Comparison of ENCODE assay signal across 8 mouse cellular contexts in genomic region chr11:109439829-109440340, GRCm38 (mm10). TPM values are rescaled to one million over a fixed set of nuclear protein-coding genes. Genes with fewer than 3 reads are reported as not detected.
A peak's percentile ranks its signal among the peaks of the same experiment; 100 is the strongest.
DNase-seq lines count a peak whose midpoint lies in the region; ATAC-seq and TF ChIP-seq lines count a peak whose summit lies in the region.

No protein-coding gene starts in this region.

- H3K4me3 ChIP-seq in erythroblast, embryonic 14.5 days (replicated peaks) = peak overlapping the region; percentile 69
- peak overlapping the region; percentile 62 for H3K4me3 ChIP-seq in heart, embryonic 11.5 days (ENCODE audit: low read depth, low read length)
- H3K4me3 ChIP-seq in kidney, embryonic 15.5 days (replicated peaks) = peak overlapping the region; percentile 55
- peak overlapping the region; percentile 41 for H3K4me3 ChIP-seq in midbrain, postnatal 0 days (ENCODE audit: low read depth, low read length)
- peak overlapping the region; percentile 60 for H3K4me3 ChIP-seq in spleen, adult 2 months (ENCODE audit: extremely low read depth, insufficient read depth, insufficient read length)

- H3K9me3 ChIP-seq in erythroblast, embryonic 14.5 days (ENCODE audit: control insufficient read depth, low read length) = no peaks in the 10 kb centered on the region
- H3K9me3 ChIP-seq in heart, embryonic 11.5 days (replicated peaks; ENCODE audit: control insufficient read depth, low read length) = no peaks in the 10 kb centered on the region
- H3K9me3 ChIP-seq in kidney, embryonic 15.5 days (replicated peaks) = no peaks in the 10 kb centered on the region
- H3K9me3 ChIP-seq in midbrain, postnatal 0 days (ENCODE audit: low read length) = no peaks in the 10 kb centered on the region

- DNase-seq in B cell, adult 2 months = peak; percentile 88 to 89
- DNase-seq in brain, adult 2 months (ENCODE audit: low read depth, low spot score) = peak; percentile 90
- peak; percentile 77 for DNase-seq in liver
- peak; percentile 69 for DNase-seq in midbrain, postnatal 0 days (ENCODE audit: low spot score)
- DNase-seq in spleen, adult 2 months (ENCODE audit: low read depth in 1 of 2, low spot score in 2 of 2) = peak in 1 of 2 experiments; percentile 79

- TF ChIP-seq POLR2A in spleen, adult 2 months (IDR thresholded peaks at IDR 0.05; ENCODE audit: low read depth, low read length) = peak; percentile 25; the same call in 1 of the 2 replicates

- no peak for TF ChIP-seq CTCF in midbrain, postnatal 0 days (IDR thresholded peaks at IDR 0.05)
- no peak for TF ChIP-seq CTCF in spleen, adult 2 months (IDR thresholded peaks at IDR 0.05; ENCODE audit: extremely low read depth, insufficient read depth, insufficient read length, insufficient replicate concordance)

- peaks cover 46% of the 10 kb centered on the region for H3K4me1 ChIP-seq in erythroblast, embryonic 14.5 days (ENCODE audit: control insufficient read depth)
- peaks cover 1% of the 10 kb centered on the region for H3K4me1 ChIP-seq in heart, embryonic 11.5 days (ENCODE audit: control insufficient read depth, insufficient read depth, low read length)
- peaks cover 16% of the 10 kb centered on the region for H3K4me1 ChIP-seq in kidney, embryonic 15.5 days
- H3K4me1 ChIP-seq in midbrain, postnatal 0 days (ENCODE audit: insufficient read depth, low read length) = 0 out of 2 replicates have a peak, but pooled peaks cover 2% of the 10 kb centered on the region
- H3K4me1 ChIP-seq in spleen, adult 2 months (ENCODE audit: control insufficient read depth, insufficient read depth, insufficient read length) = peaks cover 8% of the 10 kb centered on the region; the same call in 1 of the 2 replicates

- H3K4me2 ChIP-seq in heart, embryonic 11.5 days = peak overlapping the region; percentile 93
- peak overlapping the region; percentile 80 for H3K4me2 ChIP-seq in kidney, embryonic 15.5 days
- H3K4me2 ChIP-seq in midbrain, postnatal 0 days (ENCODE audit: low read depth, low read length, poor library complexity, severe bottlenecking) = peak overlapping the region; percentile 74

- no peak overlapping the region for H3K27ac ChIP-seq in heart, embryonic 11.5 days (ENCODE audit: low read depth, low read length)
- peak overlapping the region; percentile 43; the same call in 1 of the 2 replicates for H3K27ac ChIP-seq in kidney, embryonic 15.5 days
- 0 out of 2 replicates have a peak overlapping the region, but pooled peaks have one; percentile 4 for H3K27ac ChIP-seq in midbrain, postnatal 0 days (ENCODE audit: low read depth, low read length)
- H3K27ac ChIP-seq in spleen, adult 2 months (ENCODE audit: insufficient read depth, low read length) = peak overlapping the region; percentile 62

- ATAC-seq in heart, embryonic 11.5 days (replicated peaks; ENCODE audit: insufficient number of reproducible peaks, low FRiP score, low TSS enrichment) = 0 out of 2 replicates have a peak, but pooled peaks have one; percentile 40
- ATAC-seq in kidney, embryonic 15.5 days (replicated peaks; ENCODE audit: low FRiP score) = peak; percentile 88
- peak; percentile 60 for ATAC-seq in midbrain, postnatal 0 days (ENCODE audit: low FRiP score)

- peaks cover 5% of the 10 kb centered on the region for H3K27me3 ChIP-seq in erythroblast, embryonic 14.5 days (ENCODE audit: control insufficient read depth)
- no peaks in the 10 kb centered on the region for H3K27me3 ChIP-seq in heart, embryonic 11.5 days (ENCODE audit: control insufficient read depth, insufficient read depth, low read length)
- no peaks in the 10 kb centered on the region for H3K27me3 ChIP-seq in kidney, embryonic 15.5 days
- H3K27me3 ChIP-seq in midbrain, postnatal 0 days (ENCODE audit: insufficient read depth, low read length) = no peaks in the 10 kb centered on the region
- no peaks in the 10 kb centered on the region for H3K27me3 ChIP-seq in spleen, adult 2 months (ENCODE audit: control insufficient read depth, insufficient read depth, low read length)

- peaks cover 26% of the 10 kb centered on the region for H3K36me3 ChIP-seq in erythroblast, embryonic 14.5 days (ENCODE audit: control insufficient read depth)
- peaks cover 7% of the 10 kb centered on the region; the same call in 1 of the 2 replicates for H3K36me3 ChIP-seq in heart, embryonic 11.5 days (ENCODE audit: control insufficient read depth, insufficient read depth, low read length)
- peaks cover 35% of the 10 kb centered on the region for H3K36me3 ChIP-seq in kidney, embryonic 15.5 days
- H3K36me3 ChIP-seq in midbrain, postnatal 0 days (ENCODE audit: insufficient read depth, low read length) = peaks cover 31% of the 10 kb centered on the region
- no peaks in the 10 kb centered on the region for H3K36me3 ChIP-seq in spleen, adult 2 months (ENCODE audit: control insufficient read depth, insufficient read depth, low read length)

- under 1% methylated on average over 32 of the region's 32 CpGs for WGBS in heart, embryonic 11.5 days (ENCODE audit: insufficient replicate concordance)
- 1% methylated on average over 32 of the region's 32 CpGs for WGBS in kidney, embryonic 15.5 days
- WGBS in midbrain, postnatal 0 days = 2% methylated on average over 32 of the region's 32 CpGs
- WGBS in spleen, adult 2 months = 3% methylated on average over 32 of the region's 32 CpGs

- H3K9ac ChIP-seq in heart, embryonic 11.5 days (ENCODE audit: low read depth, low read length) = peak overlapping the region; percentile 78
- peak overlapping the region; percentile 44 for H3K9ac ChIP-seq in kidney, embryonic 15.5 days
- peak overlapping the region; percentile 48 for H3K9ac ChIP-seq in midbrain, postnatal 0 days (replicated peaks; ENCODE audit: low read length, poor library complexity, severe bottlenecking)

RNA-seq across cellular contexts. Expression of gene Amz2, which starts 14.1 kb away (rescaled TPM):
- 0.22 and 0.26 TPM in 2 replicates for polyA plus RNA-seq in erythroblast, embryonic 14.5 days (2012)
- polyA plus RNA-seq in heart, embryonic 11.5 days (2014; fragmentation: Nextera tagmentation; extraction: Ambion mirVana) = 37.6 and 38.8 TPM in 2 replicates
- polyA plus RNA-seq in kidney, embryonic 15.5 days (2015; fragmentation: Nextera tagmentation; extraction: Ambion mirVana) = 37.1 and 44.6 TPM in 2 replicates
- 156 and 182 TPM in 2 replicates for total RNA-seq in midbrain, postnatal 0 days (2014; rRNA removed)
- 39.6 and 40.1 TPM in 2 replicates for polyA plus RNA-seq in midbrain, postnatal 0 days (2015; fragmentation: Nextera tagmentation; extraction: Ambion mirVana)
- polyA plus RNA-seq in spleen, adult 2 months (2012; rRNA removed) = 14.4 and 16.5 TPM in 2 replicates

RNA-seq across cellular contexts. Expression of gene 9930022D16Rik, which starts 26.2 kb away (rescaled TPM):
- polyA plus RNA-seq in erythroblast, embryonic 14.5 days (2012) = 0.02 TPM in 1 of 2 replicates, not detected in the other
- polyA plus RNA-seq in heart, embryonic 11.5 days (2014; fragmentation: Nextera tagmentation; extraction: Ambion mirVana) = 0.11 TPM in 1 of 2 replicates, not detected in the other
- polyA plus RNA-seq in kidney, embryonic 15.5 days (2015; fragmentation: Nextera tagmentation; extraction: Ambion mirVana) = not detected in 2 replicates
- total RNA-seq in midbrain, postnatal 0 days (2014; rRNA removed) = not detected in 2 replicates
- not detected in 2 replicates for polyA plus RNA-seq in midbrain, postnatal 0 days (2015; fragmentation: Nextera tagmentation; extraction: Ambion mirVana)
- polyA plus RNA-seq in spleen, adult 2 months (2012; rRNA removed) = not detected in 2 replicates

RNA-seq across cellular contexts. Expression of gene Arsg, which starts 33.3 kb away (rescaled TPM):
- polyA plus RNA-seq in erythroblast, embryonic 14.5 days (2012) = 0.09 and 0.17 TPM in 2 replicates
- polyA plus RNA-seq in heart, embryonic 11.5 days (2014; fragmentation: Nextera tagmentation; extraction: Ambion mirVana) = 4.2 and 5.1 TPM in 2 replicates
- polyA plus RNA-seq in kidney, embryonic 15.5 days (2015; fragmentation: Nextera tagmentation; extraction: Ambion mirVana) = 4.7 and 5.4 TPM in 2 replicates
- 6.6 and 6.9 TPM in 2 replicates for total RNA-seq in midbrain, postnatal 0 days (2014; rRNA removed)
- 5.1 and 6.0 TPM in 2 replicates for polyA plus RNA-seq in midbrain, postnatal 0 days (2015; fragmentation: Nextera tagmentation; extraction: Ambion mirVana)
- 4.1 and 5.1 TPM in 2 replicates for polyA plus RNA-seq in spleen, adult 2 months (2012; rRNA removed)

RNA-seq across cellular contexts. Expression of gene Slc16a6, which starts 33.5 kb away (rescaled TPM):
- 4.7 and 5.3 TPM in 2 replicates for polyA plus RNA-seq in erythroblast, embryonic 14.5 days (2012)
- polyA plus RNA-seq in heart, embryonic 11.5 days (2014; fragmentation: Nextera tagmentation; extraction: Ambion mirVana) = 10.2 and 12.7 TPM in 2 replicates
- 8.8 and 10.5 TPM in 2 replicates for polyA plus RNA-seq in kidney, embryonic 15.5 days (2015; fragmentation: Nextera tagmentation; extraction: Ambion mirVana)
- total RNA-seq in midbrain, postnatal 0 days (2014; rRNA removed) = 11.5 and 22.1 TPM in 2 replicates
- polyA plus RNA-seq in midbrain, postnatal 0 days (2015; fragmentation: Nextera tagmentation; extraction: Ambion mirVana) = 4.8 and 6.3 TPM in 2 replicates
- 7.4 and 9.8 TPM in 2 replicates for polyA plus RNA-seq in spleen, adult 2 months (2012; rRNA removed)

Comparison
In these comparisons a context has a peak if more than half of its experiments do, and no peak if none do; other contexts are left out.
1. RNA of gene Amz2, which starts 14.1 kb away (polyA plus RNA-seq): 37.1 to 44.6 TPM in kidney, embryonic 15.5 days, 39.6 to 40.1 TPM in midbrain, postnatal 0 days, 37.6 to 38.8 TPM in heart, embryonic 11.5 days and 14.4 to 16.5 TPM in spleen, adult 2 months; 0.22 to 0.26 TPM in erythroblast, embryonic 14.5 days; every median in the first group is over 10 times any median in the second.
2. Peak in every context shown above with its lines, with median percentiles within 50 percentile points of each other: H3K4me3 ChIP-seq, ATAC-seq, H3K4me2 ChIP-seq and H3K9ac ChIP-seq.